Mouse (Mus musculus): ENCODE measurements at regions not wholly inside any gene's neighbourhood (a gene's known extent, or its start where the extent isn't known, plus 50 kb on each side); places are given as distances from the start of the nearest gene placed in this dataset.

DNA sequence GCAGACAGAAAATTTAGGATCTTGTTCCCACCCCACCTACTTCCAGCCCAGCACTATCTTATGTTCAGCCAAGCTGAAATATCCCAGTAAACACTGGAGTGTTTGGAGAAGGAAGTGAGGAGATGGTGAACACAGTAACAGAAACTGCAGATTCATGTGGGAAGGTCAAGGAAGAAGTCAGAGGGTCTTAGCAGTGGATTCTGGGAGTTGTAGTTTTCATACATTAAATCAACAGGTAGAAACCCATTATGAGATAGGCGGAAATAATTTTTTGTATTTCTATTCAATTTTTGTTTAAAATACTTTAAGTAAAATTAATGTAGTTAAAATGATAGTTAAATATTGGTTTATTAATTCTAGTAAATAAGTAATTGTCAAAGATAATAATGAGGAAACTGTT lies 429.6 kb upstream of the Gulo start:
- H3K4me1 ChIP-seq (ENCODE audit: control insufficient read depth, insufficient read depth, low read length), result no peaks in the 10 kb centered on the region
- H3K4me2 ChIP-seq (ENCODE audit: low read depth, low read length), result peak overlapping the region; percentile 8; the same call in 1 of the 2 replicates
- no peak for ATAC-seq (replicated peaks; ENCODE audit: extremely low read depth, insufficient read depth, low FRiP score)
- H3K36me3 ChIP-seq (ENCODE audit: control insufficient read depth, insufficient read depth), result no peaks in the 10 kb centered on the region
- no peaks in the 10 kb centered on the region for H3K9me3 ChIP-seq (replicated peaks; ENCODE audit: control insufficient read depth, low read length)
- WGBS, result 74% methylated on average over 1 of the region's 1 CpGs
- no peaks in the 10 kb centered on the region for H3K27me3 ChIP-seq (ENCODE audit: control insufficient read depth, insufficient read depth, low read length)
- no peak overlapping the region for H3K9ac ChIP-seq (ENCODE audit: low read length)
- H3K4me3 ChIP-seq (ENCODE audit: low read length), result no peak overlapping the region
- peak overlapping the region; percentile 84 for H3K27ac ChIP-seq (ENCODE audit: low read length)

DNA sequence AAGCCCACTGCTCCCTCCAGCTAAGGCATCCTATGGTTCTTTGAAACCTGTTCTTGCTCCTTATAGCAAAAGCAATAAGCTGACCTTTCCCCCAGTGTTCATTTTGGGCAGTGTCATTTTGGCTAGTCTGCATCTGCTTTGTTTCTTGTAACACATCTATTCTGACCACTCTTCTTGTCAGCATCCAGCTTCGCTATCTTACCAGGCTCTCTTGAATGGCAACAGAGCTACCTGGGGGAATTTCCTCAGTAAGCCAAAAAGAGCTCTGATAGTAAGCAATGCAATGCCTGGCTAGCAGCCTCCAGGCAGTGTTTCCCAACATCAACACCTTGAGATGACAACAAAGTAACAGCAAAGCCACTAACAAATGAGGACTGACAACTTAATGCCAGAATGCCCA lies 429.0 kb upstream of the Gulo start:
- H3K4me3 ChIP-seq (ENCODE audit: low read length), result no peak overlapping the region
- 40% methylated on average over 1 of the region's 1 CpGs for WGBS
- H3K36me3 ChIP-seq (ENCODE audit: control insufficient read depth, insufficient read depth), result no peaks in the 10 kb centered on the region
- peak; percentile 37; the same call in 1 of the 2 replicates for ATAC-seq (replicated peaks; ENCODE audit: extremely low read depth, insufficient read depth, low FRiP score)
- H3K4me2 ChIP-seq (ENCODE audit: low read depth, low read length), result peak overlapping the region; percentile 8; the same call in 1 of the 2 replicates
- H3K9ac ChIP-seq (ENCODE audit: low read length), result no peak overlapping the region
- no peaks in the 10 kb centered on the region for H3K4me1 ChIP-seq (ENCODE audit: control insufficient read depth, insufficient read depth, low read length)
- no peaks in the 10 kb centered on the region for H3K27me3 ChIP-seq (ENCODE audit: control insufficient read depth, insufficient read depth, low read length)
- peak overlapping the region; percentile 84 for H3K27ac ChIP-seq (ENCODE audit: low read length)
- no peaks in the 10 kb centered on the region for H3K9me3 ChIP-seq (replicated peaks; ENCODE audit: control insufficient read depth, low read length)

DNA sequence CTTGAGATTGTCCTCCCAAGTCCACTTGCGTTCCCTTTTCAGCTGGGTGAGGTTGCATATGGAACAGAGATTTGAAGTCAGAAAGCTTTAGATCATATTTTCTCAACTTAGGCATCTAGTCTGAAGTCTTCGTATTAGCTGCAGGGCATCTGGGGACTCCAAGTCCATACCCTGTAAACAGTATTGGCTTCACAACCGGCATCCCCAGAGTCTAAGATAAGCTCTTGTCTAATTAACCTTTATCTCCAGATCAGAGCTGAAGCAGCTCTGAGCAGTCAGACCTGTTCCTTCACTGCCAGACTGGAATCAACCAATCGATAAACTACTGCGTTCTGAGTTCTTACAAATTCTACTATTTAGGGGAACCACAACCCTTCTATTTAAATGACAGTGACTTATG lies 422.6 kb upstream of the Gulo start:
- Histone ChIP-seq H3K9ac (ENCODE audit: low read length) (no peak overlapping the region), H3K4me2 (ENCODE audit: low read depth, low read length) (no peak overlapping the region), H3K36me3 (ENCODE audit: control insufficient read depth, insufficient read depth) (no peaks in the 10 kb centered on the region), H3K4me3 (ENCODE audit: low read length) (no peak overlapping the region), H3K27ac (ENCODE audit: low read length) (no peak overlapping the region), H3K9me3 (replicated peaks; ENCODE audit: control insufficient read depth, low read length) (no peaks in the 10 kb centered on the region), H3K27me3 (ENCODE audit: control insufficient read depth, insufficient read depth, low read length) (no peaks in the 10 kb centered on the region), H3K4me1 (ENCODE audit: control insufficient read depth, insufficient read depth, low read length) (no peaks in the 10 kb centered on the region)
- WGBS, result 68% methylated on average over 5 of the region's 5 CpGs
- ATAC-seq (replicated peaks; ENCODE audit: extremely low read depth, insufficient read depth, low FRiP score), result no peak

DNA sequence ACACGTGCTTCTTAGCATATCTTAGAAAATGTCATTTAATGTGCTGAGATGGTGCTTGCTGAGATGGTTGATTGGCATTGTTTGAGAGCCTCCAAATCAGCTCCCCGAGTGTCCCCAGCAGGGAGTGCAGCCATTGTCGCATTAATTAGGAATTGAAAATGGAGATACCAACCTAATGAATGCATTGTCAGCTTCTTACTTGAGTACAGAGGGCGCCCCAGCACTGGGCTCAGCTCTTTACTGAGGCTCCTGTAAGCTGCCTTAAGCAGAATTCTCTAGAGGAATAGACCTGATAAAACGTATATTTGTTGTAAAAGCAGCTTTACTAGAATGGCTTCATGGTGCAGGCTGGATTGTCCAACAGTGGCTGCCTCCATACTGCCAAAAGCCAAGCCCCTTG lies 415.1 kb upstream of the Gulo start:
- ATAC-seq (replicated peaks; ENCODE audit: extremely low read depth, insufficient read depth, low FRiP score), result no peak
- Histone ChIP-seq H3K9me3 (replicated peaks; ENCODE audit: control insufficient read depth, low read length) (no peaks in the 10 kb centered on the region), H3K4me2 (ENCODE audit: low read depth, low read length) (no peak overlapping the region), H3K27ac (ENCODE audit: low read length) (no peak overlapping the region), H3K9ac (ENCODE audit: low read length) (no peak overlapping the region), H3K4me3 (ENCODE audit: low read length) (no peak overlapping the region), H3K4me1 (ENCODE audit: control insufficient read depth, insufficient read depth, low read length) (no peaks in the 10 kb centered on the region), H3K36me3 (ENCODE audit: control insufficient read depth, insufficient read depth) (no peaks in the 10 kb centered on the region), H3K27me3 (ENCODE audit: control insufficient read depth, insufficient read depth, low read length) (peaks cover 4% of the 10 kb centered on the region)
- WGBS, result 17% methylated on average over 5 of the region's 5 CpGs
